Mouse (Mus musculus): ENCODE results near the gene Cry2. TPM values are rescaled to one million over a fixed set of nuclear protein-coding genes. Genes with fewer than 3 reads are reported as not detected.

Cry2 gene
- polyA plus RNA-seq, 1 experiment from 2014 or later, result 49.0 TPM

DNA sequence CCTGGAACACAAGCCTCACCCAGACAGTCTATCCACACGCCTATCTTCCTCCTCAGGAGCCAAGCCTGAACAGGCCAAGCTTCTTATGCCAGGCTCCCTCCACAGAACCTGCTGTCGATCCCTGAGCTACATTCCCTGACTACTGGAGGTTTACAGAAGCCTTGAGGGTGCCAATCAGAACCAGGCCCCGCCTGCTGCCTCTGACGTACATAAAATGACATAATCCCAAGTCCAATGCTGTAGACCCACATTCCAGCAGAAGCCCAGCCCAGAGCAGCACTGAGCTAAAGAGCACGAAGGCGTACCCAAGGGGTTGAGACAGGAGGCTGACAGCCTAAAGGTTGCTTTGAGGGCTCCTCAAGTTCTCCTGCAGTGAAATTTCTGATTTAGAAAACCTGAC lies 6.0 kb downstream of the Cry2 start:
- Histone ChIP-seq H3K4me2 (no peak overlapping the region), H3K4me1 (peaks cover 83% of the 10 kb centered on the region), H3K9ac (no peak overlapping the region), H3K27me3 (replicated peaks) (no peaks in the 10 kb centered on the region), H3K9me3 (no peaks in the 10 kb centered on the region), H3K27ac (peak overlapping the region; percentile 20; the same call in 1 of the 2 replicates), H3K4me3 (no peak overlapping the region), H3K36me3 (replicated peaks) (no peaks in the 10 kb centered on the region)
- no peak; the same call in 1 of the 2 replicates for ATAC-seq (replicated peaks)
- 43% methylated on average over 6 of the region's 6 CpGs for WGBS

DNA sequence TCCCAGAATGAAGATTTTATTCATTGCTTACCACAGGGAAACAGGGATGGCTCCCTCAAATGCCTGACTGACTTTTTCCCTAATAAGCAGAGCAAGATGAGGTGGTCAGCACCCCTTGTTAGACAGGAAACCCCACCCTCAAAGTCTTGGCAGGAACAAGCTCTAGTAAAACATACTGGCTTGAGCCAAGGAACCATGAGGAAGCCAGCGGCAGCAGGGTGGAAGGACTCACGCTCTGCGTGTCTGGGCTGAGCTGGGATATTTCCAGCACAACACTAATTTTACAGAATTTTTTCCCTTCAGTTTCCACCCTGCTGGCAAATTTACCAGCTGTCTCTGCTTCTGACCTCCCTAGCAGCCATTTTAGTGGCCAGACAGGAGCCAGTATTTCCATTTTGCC lies 7.4 kb downstream of the Cry2 start:
- H3K4me1 ChIP-seq, result peaks cover 68% of the 10 kb centered on the region
- H3K4me2 ChIP-seq, result no peak overlapping the region
- H3K36me3 ChIP-seq (replicated peaks), result peaks cover 7% of the 10 kb centered on the region
- H3K9me3 ChIP-seq, result no peaks in the 10 kb centered on the region
- no peak overlapping the region for H3K4me3 ChIP-seq
- no peaks in the 10 kb centered on the region for H3K27me3 ChIP-seq (replicated peaks)
- no peak overlapping the region for H3K9ac ChIP-seq
- ATAC-seq (replicated peaks), result no peak
- peak overlapping the region; percentile 13; the same call in 1 of the 2 replicates for H3K27ac ChIP-seq
- WGBS, result 67% methylated on average over 3 of the region's 3 CpGs

DNA sequence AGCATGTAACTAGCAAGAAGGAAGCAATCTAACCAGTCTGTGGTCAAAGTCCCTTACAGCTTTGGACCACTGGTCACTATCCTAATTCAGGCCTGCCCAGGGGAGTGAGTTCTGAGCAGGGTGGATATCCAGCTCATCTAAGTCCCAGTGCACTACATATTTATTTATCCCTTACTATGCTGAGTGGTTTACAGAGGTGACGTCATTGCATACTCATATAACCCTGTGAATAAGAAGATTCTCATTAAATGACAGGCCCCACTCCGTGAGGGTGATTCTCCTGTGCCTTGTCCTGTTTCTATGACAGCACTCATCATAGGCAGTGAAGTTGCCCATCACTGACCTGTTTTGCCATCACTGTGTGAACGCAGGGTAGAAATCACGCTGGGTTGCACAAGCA lies 8.5 kb downstream of the Cry2 start:
- H3K4me1 ChIP-seq, result peaks cover 59% of the 10 kb centered on the region
- ATAC-seq (replicated peaks), result 0 out of 2 replicates have a peak, but pooled peaks have one; percentile 3
- no peaks in the 10 kb centered on the region for H3K27me3 ChIP-seq (replicated peaks)
- peak overlapping the region; percentile 75 for H3K27ac ChIP-seq
- H3K4me2 ChIP-seq, result 0 out of 2 replicates have a peak overlapping the region, but pooled peaks have one; percentile 10
- H3K9ac ChIP-seq, result peak overlapping the region; percentile 8; the same call in 1 of the 2 replicates
- H3K36me3 ChIP-seq (replicated peaks), result peaks cover 16% of the 10 kb centered on the region
- H3K9me3 ChIP-seq, result no peaks in the 10 kb centered on the region
- no peak overlapping the region for H3K4me3 ChIP-seq
- 54% methylated on average over 4 of the region's 4 CpGs for WGBS

DNA sequence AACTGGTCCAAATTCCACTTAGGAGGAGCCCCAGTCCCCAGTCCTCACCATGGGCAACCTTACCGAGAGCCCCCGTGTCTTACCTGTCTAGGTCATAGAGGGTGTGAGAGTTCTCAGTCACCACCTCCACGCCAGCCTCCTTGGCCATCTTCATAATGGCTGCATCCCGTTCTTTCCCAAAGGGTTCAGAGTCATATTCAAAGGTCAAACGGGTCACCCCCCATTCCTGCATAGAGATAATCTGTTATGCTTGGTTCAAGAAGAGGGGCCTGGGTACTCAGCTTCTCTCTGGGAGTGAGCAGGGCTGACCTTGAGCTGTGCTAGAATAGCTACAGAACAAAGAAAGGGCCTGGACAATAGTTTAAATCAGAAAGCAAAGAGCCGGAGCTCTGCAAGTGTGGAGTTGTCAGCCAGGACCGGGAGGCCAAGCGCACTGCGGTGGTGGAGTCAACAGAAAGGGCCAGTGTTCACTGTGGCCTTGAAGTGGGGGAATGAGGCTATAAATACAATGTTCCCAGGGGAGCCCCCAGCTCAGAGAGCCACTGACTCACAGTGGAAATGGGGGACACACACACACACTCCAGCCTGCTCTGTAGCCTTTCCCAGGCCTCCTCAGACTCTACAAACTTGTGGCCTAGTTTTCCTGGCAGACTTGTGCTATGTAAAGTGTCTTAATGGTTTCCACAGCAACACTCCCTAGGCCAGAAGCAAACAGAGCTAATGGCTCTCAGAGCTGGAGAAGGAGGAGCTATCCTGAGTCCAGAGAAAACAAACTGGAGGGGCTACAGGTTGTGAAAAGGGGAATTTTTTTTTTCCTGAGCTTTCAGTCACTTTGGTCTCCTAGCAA lies 9.2 kb downstream of the Cry2 start:
- Histone ChIP-seq H3K4me2 (no peak overlapping the region), H3K9me3 (no peaks in the 10 kb centered on the region), H3K4me3 (no peak overlapping the region), H3K27me3 (replicated peaks) (no peaks in the 10 kb centered on the region), H3K4me1 (peaks cover 54% of the 10 kb centered on the region), H3K36me3 (replicated peaks) (peaks cover 22% of the 10 kb centered on the region), H3K27ac (peak overlapping the region; percentile 75), H3K9ac (peak overlapping the region; percentile 8; the same call in 1 of the 2 replicates)
- WGBS, result 25% methylated on average over 9 of the region's 9 CpGs
- peak; percentile 40 for ATAC-seq (replicated peaks)

DNA sequence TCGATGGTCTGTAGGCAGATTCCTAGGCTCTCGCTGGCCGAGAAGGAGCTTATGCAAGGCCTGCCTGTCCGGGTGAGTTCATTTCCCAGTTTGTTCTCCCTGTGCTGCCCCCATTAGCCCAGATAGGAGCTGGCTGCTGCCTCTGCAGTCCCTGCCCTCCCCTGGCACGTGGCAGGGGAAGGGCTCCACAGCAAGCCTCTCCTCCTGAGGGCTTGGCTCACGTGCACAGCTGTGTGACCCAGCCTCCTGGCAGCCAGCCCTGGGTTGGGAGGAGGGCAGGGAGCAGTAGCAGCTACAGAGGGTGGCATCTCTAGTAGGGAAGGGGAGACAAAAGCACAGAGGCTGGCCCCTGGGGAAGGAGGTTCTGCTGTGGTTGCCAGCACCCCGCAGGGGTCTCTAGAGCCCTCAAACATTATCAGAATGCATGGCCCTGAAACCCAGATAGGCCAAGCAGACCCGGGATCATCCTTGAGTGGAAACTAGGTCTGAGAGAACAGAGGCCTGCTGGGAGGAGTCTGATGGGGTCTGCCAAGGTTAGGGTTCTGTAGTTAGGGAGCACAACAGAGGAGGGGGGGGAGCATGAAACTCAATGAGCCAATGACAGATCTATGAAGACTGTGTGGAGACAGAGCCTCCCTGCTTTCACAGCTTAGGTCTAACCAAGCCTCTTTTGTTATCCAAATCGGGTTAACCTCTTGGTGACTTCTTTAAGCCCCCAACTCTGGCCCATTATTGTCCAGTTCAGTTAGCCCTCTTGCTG lies 10.0 kb downstream of the Cry2 start:
- Histone ChIP-seq H3K9me3 (no peaks in the 10 kb centered on the region), H3K27ac (peak overlapping the region; percentile 75), H3K36me3 (replicated peaks) (peaks cover 30% of the 10 kb centered on the region), H3K9ac (no peak overlapping the region), H3K4me2 (no peak overlapping the region), H3K4me3 (no peak overlapping the region), H3K27me3 (replicated peaks) (no peaks in the 10 kb centered on the region), H3K4me1 (peaks cover 50% of the 10 kb centered on the region)
- ATAC-seq (replicated peaks), result peak; percentile 68; the same call in 1 of the 2 replicates
- 59% methylated on average over 9 of the region's 9 CpGs for WGBS

DNA sequence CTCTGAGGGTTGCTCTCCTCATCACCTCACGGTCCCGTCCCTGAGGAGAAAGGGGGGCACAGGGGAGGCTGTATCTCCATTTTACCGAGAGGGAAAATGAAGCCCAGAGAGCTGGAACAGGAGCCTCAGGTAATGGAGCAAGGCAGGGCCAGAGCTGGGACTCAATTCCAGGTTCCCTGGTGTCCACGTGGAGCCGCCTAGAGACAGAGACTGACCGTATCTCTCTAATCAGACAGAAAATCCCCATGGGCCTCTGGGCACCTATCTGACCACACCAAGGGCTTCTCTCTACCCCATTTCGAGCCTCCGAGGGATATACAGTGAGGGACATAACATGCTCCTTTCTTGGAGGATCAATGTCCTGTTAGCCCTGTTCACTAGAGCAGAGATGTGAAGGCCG lies 10.7 kb downstream of the Cry2 start:
- 91% methylated on average over 9 of the region's 9 CpGs for WGBS
- peaks cover 31% of the 10 kb centered on the region for H3K36me3 ChIP-seq (replicated peaks)
- no peak for ATAC-seq (replicated peaks)
- H3K27me3 ChIP-seq (replicated peaks), result no peaks in the 10 kb centered on the region
- peak overlapping the region; percentile 75 for H3K27ac ChIP-seq
- H3K9ac ChIP-seq, result no peak overlapping the region
- no peak overlapping the region for H3K4me2 ChIP-seq
- H3K4me1 ChIP-seq, result peaks cover 45% of the 10 kb centered on the region
- no peaks in the 10 kb centered on the region for H3K9me3 ChIP-seq
- H3K4me3 ChIP-seq, result no peak overlapping the region

DNA sequence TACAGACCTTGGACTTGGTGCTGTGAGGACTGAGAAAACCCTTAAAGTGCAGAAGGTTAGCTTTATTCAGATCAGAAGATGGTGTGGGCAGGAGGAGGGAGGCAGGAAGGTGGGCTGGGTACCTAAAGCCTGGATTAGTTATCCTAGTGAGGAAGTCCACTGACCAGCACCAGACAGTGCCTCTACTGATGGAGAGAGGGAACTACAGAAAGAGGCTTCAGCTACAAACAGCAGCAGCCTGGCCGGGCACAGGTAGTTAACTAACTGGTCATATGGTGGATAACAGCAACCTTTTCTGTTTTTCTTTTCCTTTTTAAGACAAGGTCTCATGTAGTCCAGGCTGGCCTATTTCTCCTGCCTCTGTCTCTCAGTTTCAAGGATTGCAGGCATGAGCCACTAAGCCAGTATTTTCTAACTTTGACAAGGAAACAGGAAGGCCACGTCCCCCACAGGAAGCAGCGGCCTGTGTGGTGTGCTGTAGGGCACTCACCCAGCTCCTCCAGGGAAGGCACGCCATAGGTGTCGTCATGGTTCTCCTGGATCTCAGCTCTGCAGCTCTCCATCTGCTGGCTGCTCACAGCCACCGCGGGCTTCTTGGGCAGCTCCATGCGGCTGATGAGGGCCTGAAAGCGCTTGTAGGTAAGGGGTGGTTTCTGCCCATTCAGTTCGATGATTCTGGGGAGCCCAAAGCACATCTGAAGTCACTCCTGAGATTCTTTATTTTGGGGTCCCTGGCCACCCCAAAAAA lies 11.3 kb downstream of the Cry2 start:
- 81% methylated on average over 10 of the region's 10 CpGs for WGBS
- no peak for ATAC-seq (replicated peaks)
- H3K36me3 ChIP-seq (replicated peaks), result peaks cover 33% of the 10 kb centered on the region
- no peaks in the 10 kb centered on the region for H3K9me3 ChIP-seq
- H3K9ac ChIP-seq, result no peak overlapping the region
- H3K27ac ChIP-seq, result no peak overlapping the region
- no peaks in the 10 kb centered on the region for H3K27me3 ChIP-seq (replicated peaks)
- H3K4me1 ChIP-seq, result peaks cover 39% of the 10 kb centered on the region
- no peak overlapping the region for H3K4me3 ChIP-seq
- no peak overlapping the region for H3K4me2 ChIP-seq

DNA sequence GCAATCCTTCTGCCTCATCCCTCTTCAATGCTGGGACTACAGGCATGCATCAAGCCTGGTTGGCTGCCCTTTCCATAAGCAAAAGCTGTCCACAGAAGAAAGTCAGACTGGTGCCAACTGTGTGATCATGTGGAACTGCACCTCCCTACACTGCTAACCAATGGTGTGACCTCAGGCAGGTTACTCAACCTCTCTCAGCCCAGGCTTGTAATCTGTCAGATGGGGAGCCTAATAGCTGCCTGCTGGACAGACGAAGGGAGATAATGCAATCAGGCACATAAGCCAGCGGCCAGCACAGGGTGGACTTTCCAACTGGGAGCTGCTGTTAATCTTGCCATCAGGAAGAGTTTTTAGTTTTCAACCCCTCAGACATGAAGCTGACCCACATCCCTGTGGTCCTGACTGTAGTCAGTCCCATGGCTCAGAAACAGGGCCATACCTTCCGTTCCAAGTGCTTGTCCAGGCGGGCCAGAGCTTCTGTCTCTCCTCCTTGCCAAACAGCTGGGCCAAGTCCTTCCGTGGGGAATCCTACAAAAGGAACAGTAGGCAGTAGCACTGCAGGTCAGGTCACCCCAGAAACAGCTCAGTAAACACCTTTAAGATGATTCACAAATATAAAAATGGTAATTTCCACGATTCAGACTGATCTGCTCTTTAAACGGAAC lies 12.0 kb downstream of the Cry2 start:
- no peak for ATAC-seq (replicated peaks)
- Histone ChIP-seq H3K9ac (no peak overlapping the region), H3K9me3 (no peaks in the 10 kb centered on the region), H3K36me3 (replicated peaks) (peaks cover 36% of the 10 kb centered on the region), H3K27me3 (replicated peaks) (no peaks in the 10 kb centered on the region), H3K4me1 (peaks cover 34% of the 10 kb centered on the region), H3K4me3 (no peak overlapping the region), H3K27ac (no peak overlapping the region), H3K4me2 (no peak overlapping the region)
- WGBS, result 93% methylated on average over 7 of the region's 7 CpGs

DNA sequence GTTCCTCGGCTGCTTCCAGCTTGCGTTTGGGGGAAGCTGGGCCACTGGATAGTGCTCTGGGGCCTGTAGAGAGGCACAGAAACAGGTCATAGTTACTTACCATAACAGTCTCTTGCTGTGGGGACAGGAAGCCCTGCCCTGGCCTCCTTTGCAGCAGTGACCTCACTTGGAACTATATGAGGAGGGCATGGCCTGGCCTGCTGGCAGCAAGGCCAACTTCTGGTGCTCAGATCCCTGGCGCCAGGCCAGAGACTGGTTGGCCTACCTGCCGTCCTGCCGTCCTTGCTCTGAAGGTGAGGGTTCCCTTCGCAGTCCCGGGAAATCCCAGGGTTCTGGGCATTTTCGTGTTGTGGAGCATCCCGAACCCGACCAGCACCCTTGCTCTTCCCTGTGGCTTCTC lies 22.1 kb downstream of the Cry2 start:
- Histone ChIP-seq H3K4me1 (no peaks in the 10 kb centered on the region), H3K4me2 (no peak overlapping the region), H3K36me3 (replicated peaks) (peaks cover 70% of the 10 kb centered on the region), H3K27me3 (replicated peaks) (no peaks in the 10 kb centered on the region), H3K4me3 (no peak overlapping the region), H3K27ac (no peak overlapping the region), H3K9me3 (no peaks in the 10 kb centered on the region), H3K9ac (no peak overlapping the region)
- WGBS, result 94% methylated on average over 10 of the region's 10 CpGs
- no peak for ATAC-seq (replicated peaks)

DNA sequence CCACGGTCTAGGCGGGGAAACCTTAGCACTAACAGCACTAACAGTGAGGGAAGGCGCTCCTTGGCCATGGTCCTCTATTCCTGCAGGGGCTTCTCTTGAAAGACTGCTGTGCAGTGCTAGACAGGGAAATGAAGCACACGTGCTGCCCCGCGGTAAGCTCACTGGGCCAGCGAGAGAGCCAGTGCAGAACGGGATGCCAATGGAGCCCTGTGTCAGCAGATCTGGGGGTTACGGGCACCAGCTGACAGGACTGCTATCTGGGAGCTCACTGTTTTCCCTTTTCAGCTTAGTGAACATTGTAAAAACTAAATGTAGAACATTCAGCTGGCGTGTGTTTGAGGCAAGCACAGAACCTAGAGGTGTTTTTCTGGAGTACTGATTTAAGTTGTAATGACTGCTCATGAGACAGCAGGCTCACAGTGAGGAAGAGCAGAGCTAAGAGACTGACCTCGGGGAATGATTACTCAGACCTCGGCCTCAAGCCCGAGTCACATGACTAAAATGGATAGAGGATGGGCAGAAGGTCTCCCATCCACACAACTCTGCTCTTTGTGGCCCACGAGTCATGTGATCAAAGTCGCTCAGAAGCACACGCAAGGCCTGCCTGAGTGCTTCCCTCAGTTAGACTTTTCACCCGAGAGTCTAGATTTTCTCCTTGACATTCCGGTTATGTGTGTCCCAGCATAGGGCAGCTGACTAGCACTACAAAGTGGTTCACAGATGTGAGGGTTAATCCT lies 25.4 kb downstream of the Cry2 start:
- no peaks in the 10 kb centered on the region for H3K9me3 ChIP-seq
- 90% methylated on average over 18 of the region's 18 CpGs for WGBS
- H3K4me3 ChIP-seq, result no peak overlapping the region
- H3K36me3 ChIP-seq (replicated peaks), result peaks cover 68% of the 10 kb centered on the region
- no peaks in the 10 kb centered on the region for H3K27me3 ChIP-seq (replicated peaks)
- H3K27ac ChIP-seq, result no peak overlapping the region
- no peak overlapping the region for H3K4me2 ChIP-seq
- no peak for ATAC-seq (replicated peaks)
- no peak overlapping the region for H3K9ac ChIP-seq
- no peaks in the 10 kb centered on the region for H3K4me1 ChIP-seq

DNA sequence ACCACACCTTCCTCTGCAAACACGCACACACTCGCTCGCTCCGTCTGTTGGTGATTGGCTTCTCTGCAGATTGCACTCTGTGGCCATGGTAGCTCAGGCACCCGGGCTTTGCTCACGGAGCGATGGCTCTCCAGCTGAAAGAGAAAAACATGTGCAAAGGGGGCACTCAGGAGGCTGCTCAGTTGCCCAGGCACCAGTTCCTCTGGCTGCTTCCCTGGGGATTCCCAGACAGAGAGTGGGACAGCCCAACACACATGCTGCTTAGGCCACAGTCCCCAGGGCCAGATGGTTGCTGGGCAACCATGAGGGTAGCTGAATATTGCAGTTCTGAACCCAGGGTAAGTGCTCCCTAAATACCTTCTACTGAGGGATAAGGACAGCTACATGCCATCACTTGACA lies 28.2 kb downstream of the Cry2 start:
- Histone ChIP-seq H3K9me3 (no peaks in the 10 kb centered on the region), H3K4me1 (peaks cover 5% of the 10 kb centered on the region), H3K4me3 (no peak overlapping the region), H3K27ac (0 out of 2 replicates have a peak overlapping the region, but pooled peaks have one; percentile 20), H3K36me3 (replicated peaks) (peaks cover 42% of the 10 kb centered on the region), H3K27me3 (replicated peaks) (no peaks in the 10 kb centered on the region), H3K4me2 (no peak overlapping the region), H3K9ac (no peak overlapping the region)
- no peak for ATAC-seq (replicated peaks)
- 69% methylated on average over 7 of the region's 7 CpGs for WGBS

Measured in midbrain, embryonic 15.5 days (tissue).